Mouse (Mus musculus) liver, postnatal 0 days (tissue): Measurements from ENCODE around the gene 4930524J08Rik.

Experiments used
- CTCF ChIP-seq: sonication (generic); IDR thresholded peaks from 2 replicates; pipeline ENCODE4 v1.5.1; 2016; ENCODE audit warnings: antibody characterized with exemption, low read depth
- EP300 ChIP-seq: IDR thresholded peaks from 2 replicates; pipeline ENCODE4 v1.6.1; 2016; ENCODE audit warnings: antibody characterized with exemption, low read depth, mild to moderate bottlenecking

- no peak for TF ChIP-seq CTCF
- no peak for TF ChIP-seq EP300
Observed at GRCm38 (mm10) chr5:100006324-100007039, 27.6 kb downstream of the 4930524J08Rik start.
